Mouse (Mus musculus): ENCODE results near the gene Gnaq. TPM values are rescaled to one million over a fixed set of nuclear protein-coding genes. Genes with fewer than 3 reads are reported as not detected.
A peak's percentile ranks its signal among the peaks of the same experiment; 100 is the strongest.

The Gnaq gene
- total and polyA plus RNA-seq, 2 experiments from 2014 or later: 89.3 to 120 TPM

DNA sequence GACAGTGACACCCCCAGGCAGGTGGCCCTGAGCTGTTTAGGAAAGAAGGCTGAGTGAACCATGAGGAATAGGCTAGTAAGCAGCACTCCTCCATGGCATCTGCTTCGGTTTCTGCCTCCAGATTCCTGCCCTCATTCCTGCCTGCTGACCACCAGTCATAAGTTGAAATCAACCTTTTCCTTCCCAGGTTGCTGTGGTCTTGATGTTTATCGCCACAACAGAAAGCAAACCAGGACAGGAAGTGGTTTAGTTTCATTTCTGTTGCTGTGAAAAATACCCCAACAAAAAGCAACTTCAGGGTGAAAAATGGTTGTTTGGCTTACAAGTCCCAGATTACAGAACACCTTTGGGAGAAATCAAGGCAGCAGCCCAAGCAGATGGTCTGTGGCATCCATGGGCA lies 249.8 kb downstream of the Gnaq start:
- Histone ChIP-seq H3K27me3 (ENCODE audit: insufficient read depth, low read length) (no peaks in the 10 kb centered on the region), H3K36me3 (ENCODE audit: insufficient read depth, low read length) (peaks cover 9% of the 10 kb centered on the region; the same call in 1 of the 2 replicates), H3K9ac (replicated peaks; ENCODE audit: low read length, poor library complexity, severe bottlenecking) (no peak overlapping the region), H3K27ac (ENCODE audit: low read depth, low read length) (no peak overlapping the region), H3K4me2 (ENCODE audit: low read depth, low read length, poor library complexity, severe bottlenecking) (no peak overlapping the region), H3K4me1 (ENCODE audit: insufficient read depth, low read length) (0 out of 2 replicates have a peak, but pooled peaks cover 4% of the 10 kb centered on the region), H3K4me3 (ENCODE audit: low read depth, low read length) (no peak overlapping the region), H3K9me3 (ENCODE audit: low read length) (no peaks in the 10 kb centered on the region)
- ATAC-seq (ENCODE audit: low FRiP score): no peak
- no peak for TF ChIP-seq CTCF (IDR thresholded peaks at IDR 0.05)
- no peak for DNase-seq (ENCODE audit: low spot score)
- 83% methylated on average over 2 of the region's 2 CpGs for WGBS

DNA sequence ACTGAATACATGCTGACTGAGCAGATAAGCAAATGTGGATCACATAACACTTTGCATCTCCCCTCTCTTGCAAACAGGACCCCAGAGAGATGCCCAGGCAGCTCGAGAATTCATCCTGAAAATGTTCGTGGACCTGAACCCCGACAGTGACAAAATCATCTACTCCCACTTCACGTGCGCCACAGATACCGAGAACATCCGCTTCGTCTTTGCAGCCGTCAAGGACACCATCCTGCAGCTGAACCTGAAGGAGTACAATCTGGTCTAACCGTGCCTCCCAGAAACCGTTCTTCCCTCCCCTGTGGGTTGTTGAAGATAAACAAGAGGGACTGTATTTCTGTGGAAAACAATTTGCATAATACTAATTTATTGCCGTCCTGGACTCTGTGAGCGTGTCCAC lies 250.5 kb downstream of the Gnaq start:
- Histone ChIP-seq H3K36me3 (ENCODE audit: insufficient read depth, low read length) (peaks cover 9% of the 10 kb centered on the region; the same call in 1 of the 2 replicates), H3K9ac (replicated peaks; ENCODE audit: low read length, poor library complexity, severe bottlenecking) (no peak overlapping the region), H3K4me1 (ENCODE audit: insufficient read depth, low read length) (0 out of 2 replicates have a peak, but pooled peaks cover 4% of the 10 kb centered on the region), H3K27ac (ENCODE audit: low read depth, low read length) (no peak overlapping the region), H3K9me3 (ENCODE audit: low read length) (no peaks in the 10 kb centered on the region), H3K27me3 (ENCODE audit: insufficient read depth, low read length) (no peaks in the 10 kb centered on the region), H3K4me2 (ENCODE audit: low read depth, low read length, poor library complexity, severe bottlenecking) (no peak overlapping the region), H3K4me3 (ENCODE audit: low read depth, low read length) (no peak overlapping the region)
- no peak for TF ChIP-seq CTCF (IDR thresholded peaks at IDR 0.05)
- 79% methylated on average over 13 of the region's 13 CpGs for WGBS
- ATAC-seq (ENCODE audit: low FRiP score) (no peak), DNase-seq (ENCODE audit: low spot score) (no peak)

DNA sequence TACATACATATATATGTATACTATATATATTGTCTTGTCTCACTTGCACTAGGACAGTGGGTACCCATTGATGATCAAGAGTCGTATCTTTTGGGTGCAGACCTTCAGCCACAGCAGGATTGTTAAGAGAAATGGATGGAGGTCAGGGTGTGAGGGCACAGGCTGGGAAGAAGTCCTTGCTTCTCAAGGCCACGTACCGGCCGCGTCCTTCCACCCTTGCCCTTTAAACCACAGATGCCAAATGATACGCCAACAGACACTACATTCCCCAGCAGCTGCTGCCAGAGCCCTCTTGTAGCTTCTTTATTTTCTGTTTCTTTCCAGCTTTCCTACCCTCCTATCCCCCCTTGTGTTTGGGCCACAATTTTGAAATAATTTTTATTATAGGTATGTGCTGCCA lies 251.5 kb downstream of the Gnaq start:
- H3K36me3 ChIP-seq (ENCODE audit: insufficient read depth, low read length): peaks cover 9% of the 10 kb centered on the region; the same call in 1 of the 2 replicates
- ATAC-seq (ENCODE audit: low FRiP score) (no peak), DNase-seq (ENCODE audit: low spot score) (no peak)
- H3K27me3 ChIP-seq (ENCODE audit: insufficient read depth, low read length): no peaks in the 10 kb centered on the region
- H3K9me3 ChIP-seq (ENCODE audit: low read length): no peaks in the 10 kb centered on the region
- WGBS: 97% methylated on average over 6 of the region's 6 CpGs
- H3K4me1 ChIP-seq (ENCODE audit: insufficient read depth, low read length): 0 out of 2 replicates have a peak, but pooled peaks cover 4% of the 10 kb centered on the region
- no peak overlapping the region for H3K4me2 ChIP-seq (ENCODE audit: low read depth, low read length, poor library complexity, severe bottlenecking)
- H3K9ac ChIP-seq (replicated peaks; ENCODE audit: low read length, poor library complexity, severe bottlenecking): no peak overlapping the region
- no peak for TF ChIP-seq CTCF (IDR thresholded peaks at IDR 0.05)
- no peak overlapping the region for H3K27ac ChIP-seq (ENCODE audit: low read depth, low read length)
- no peak overlapping the region for H3K4me3 ChIP-seq (ENCODE audit: low read depth, low read length)

DNA sequence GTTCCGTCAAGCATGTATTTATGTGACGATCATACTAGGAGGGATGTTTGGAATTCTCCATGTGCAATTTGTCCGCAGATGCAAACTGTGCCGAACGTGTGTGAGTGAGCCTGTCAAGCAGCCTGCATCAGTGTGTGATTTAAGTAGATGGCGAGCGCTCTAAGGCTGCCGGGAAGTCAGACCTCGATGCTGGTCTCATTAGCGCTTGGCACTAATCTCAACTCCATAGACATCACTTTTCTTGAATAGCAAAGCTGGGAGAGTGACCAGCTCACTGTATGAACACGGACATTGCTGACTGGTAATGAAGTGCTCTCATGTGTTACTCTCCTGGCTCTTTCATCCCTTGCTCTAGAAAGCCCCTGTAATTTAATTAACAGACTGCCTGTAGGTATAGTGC lies 252.3 kb downstream of the Gnaq start:
- peaks cover 9% of the 10 kb centered on the region; the same call in 1 of the 2 replicates for H3K36me3 ChIP-seq (ENCODE audit: insufficient read depth, low read length)
- H3K27me3 ChIP-seq (ENCODE audit: insufficient read depth, low read length): no peaks in the 10 kb centered on the region
- no peak overlapping the region for H3K4me2 ChIP-seq (ENCODE audit: low read depth, low read length, poor library complexity, severe bottlenecking)
- 0 out of 2 replicates have a peak, but pooled peaks cover 4% of the 10 kb centered on the region for H3K4me1 ChIP-seq (ENCODE audit: insufficient read depth, low read length)
- no peak overlapping the region for H3K9ac ChIP-seq (replicated peaks; ENCODE audit: low read length, poor library complexity, severe bottlenecking)
- no peak overlapping the region for H3K4me3 ChIP-seq (ENCODE audit: low read depth, low read length)
- TF ChIP-seq CTCF (IDR thresholded peaks at IDR 0.05): no peak
- DNase-seq (ENCODE audit: low spot score) (peak; percentile 33), ATAC-seq (ENCODE audit: low FRiP score) (peak; percentile 29)
- 52% methylated on average over 11 of the region's 11 CpGs for WGBS
- H3K27ac ChIP-seq (ENCODE audit: low read depth, low read length): no peak overlapping the region
- H3K9me3 ChIP-seq (ENCODE audit: low read length): no peaks in the 10 kb centered on the region

DNA sequence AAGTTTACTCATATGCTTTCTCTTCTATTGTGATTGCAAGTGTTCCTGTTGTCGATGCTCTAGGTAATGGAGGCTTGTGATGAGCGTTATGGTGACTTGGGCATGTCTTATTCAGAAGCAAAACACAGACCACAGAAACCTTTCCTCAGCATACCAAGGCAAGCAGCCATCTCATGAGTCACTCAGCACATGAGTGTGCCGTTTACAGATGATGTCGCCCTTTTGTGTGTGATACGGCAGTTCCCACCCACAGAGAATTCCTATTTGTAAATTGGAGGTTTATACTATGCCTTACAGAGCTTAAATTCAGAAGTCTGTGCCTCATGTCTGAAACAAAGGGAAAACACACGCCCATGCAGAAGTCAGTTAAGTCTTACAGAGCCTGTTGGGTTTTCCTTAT lies 253.9 kb downstream of the Gnaq start:
- ATAC-seq (ENCODE audit: low FRiP score) (no peak), DNase-seq (ENCODE audit: low spot score) (no peak)
- no peak for TF ChIP-seq CTCF (IDR thresholded peaks at IDR 0.05)
- Histone ChIP-seq H3K27ac (ENCODE audit: low read depth, low read length) (no peak overlapping the region), H3K9me3 (ENCODE audit: low read length) (no peaks in the 10 kb centered on the region), H3K36me3 (ENCODE audit: insufficient read depth, low read length) (peaks cover 9% of the 10 kb centered on the region; the same call in 1 of the 2 replicates), H3K27me3 (ENCODE audit: insufficient read depth, low read length) (no peaks in the 10 kb centered on the region), H3K9ac (replicated peaks; ENCODE audit: low read length, poor library complexity, severe bottlenecking) (no peak overlapping the region), H3K4me1 (ENCODE audit: insufficient read depth, low read length) (no peaks in the 10 kb centered on the region), H3K4me3 (ENCODE audit: low read depth, low read length) (no peak overlapping the region), H3K4me2 (ENCODE audit: low read depth, low read length, poor library complexity, severe bottlenecking) (no peak overlapping the region)
- 69% methylated on average over 6 of the region's 6 CpGs for WGBS

DNA sequence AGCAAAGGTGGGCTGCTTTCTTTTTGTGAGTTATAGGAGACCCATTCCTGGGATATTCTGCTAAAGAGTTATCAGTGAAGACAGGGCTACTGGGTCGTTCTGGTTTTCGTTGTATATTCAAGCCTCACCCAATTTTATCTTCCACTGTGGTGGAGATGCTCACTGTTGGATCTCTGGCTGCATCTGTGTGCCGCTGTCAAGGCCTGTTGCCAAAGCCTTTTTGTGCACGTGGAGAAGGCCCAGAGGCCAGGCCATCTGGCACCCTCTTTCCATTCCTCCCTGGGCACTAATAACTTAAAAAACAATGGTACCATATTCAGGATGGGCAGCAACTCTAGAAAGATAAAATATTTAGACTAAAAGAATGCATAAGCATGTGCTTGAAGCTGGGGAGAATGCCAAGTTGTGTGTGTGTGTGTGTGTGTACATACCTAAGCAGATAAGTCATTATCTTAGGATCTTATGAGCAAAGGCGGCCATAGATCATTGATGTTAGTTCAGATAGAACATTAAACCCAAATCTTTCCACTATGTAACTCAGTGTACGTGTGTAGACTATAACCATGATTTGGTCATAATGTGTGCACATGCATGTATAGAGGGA lies 257.7 kb downstream of the Gnaq start:
- H3K4me3 ChIP-seq (ENCODE audit: low read depth, low read length): no peak overlapping the region

More for the DNA sequence above, 257.7 kb downstream of the Gnaq start:
- no peaks in the 10 kb centered on the region for H3K9me3 ChIP-seq (ENCODE audit: low read length)
- 83% methylated on average over 6 of the region's 6 CpGs for WGBS
- no peak overlapping the region for H3K9ac ChIP-seq (replicated peaks; ENCODE audit: low read length, poor library complexity, severe bottlenecking)
- TF ChIP-seq CTCF (IDR thresholded peaks at IDR 0.05): no peak
- H3K4me2 ChIP-seq (ENCODE audit: low read depth, low read length, poor library complexity, severe bottlenecking): no peak overlapping the region
- no peaks in the 10 kb centered on the region for H3K36me3 ChIP-seq (ENCODE audit: insufficient read depth, low read length)
- ATAC-seq (ENCODE audit: low FRiP score): no peak
- no peaks in the 10 kb centered on the region for H3K27me3 ChIP-seq (ENCODE audit: insufficient read depth, low read length)
- no peak for DNase-seq (ENCODE audit: low spot score)
- H3K4me1 ChIP-seq (ENCODE audit: insufficient read depth, low read length): no peaks in the 10 kb centered on the region
- no peak overlapping the region for H3K27ac ChIP-seq (ENCODE audit: low read depth, low read length)

All from midbrain, postnatal 0 days (tissue).